Mouse (Mus musculus): ENCODE measurements around the gene Csad. TPM values are rescaled to one million over a fixed set of nuclear protein-coding genes. Genes with fewer than 3 reads are reported as not detected.

The Csad gene
- polyA plus RNA-seq, 1 experiment from 2014 or later = 33.2 TPM

GRCm38 (mm10) chr15:102224186-102224991 is 19.9 kb upstream of the Csad start:
- peak overlapping the region; percentile 94 for H3K4me2 ChIP-seq (ENCODE audit: low read depth, low read length)
- H3K27ac ChIP-seq (ENCODE audit: low read length) = no peak overlapping the region
- H3K4me1 ChIP-seq (ENCODE audit: control insufficient read depth, insufficient read depth, low read length) = peaks cover 4% of the 10 kb centered on the region
- WGBS = 3% methylated on average over 43 of the region's 43 CpGs
- ATAC-seq = peak; percentile 94
- peak overlapping the region; percentile 53 for H3K4me3 ChIP-seq (ENCODE audit: low read length)
- H3K36me3 ChIP-seq (ENCODE audit: control insufficient read depth, insufficient read depth, low read length) = no peaks in the 10 kb centered on the region
- H3K9ac ChIP-seq (ENCODE audit: low read depth, low read length) = peak overlapping the region; percentile 62
- H3K27me3 ChIP-seq (replicated peaks; ENCODE audit: control insufficient read depth, insufficient read depth, low read length) = peaks cover 4% of the 10 kb centered on the region; the same call in 1 of the 2 replicates
- no peaks in the 10 kb centered on the region for H3K9me3 ChIP-seq (ENCODE audit: control insufficient read depth, low read length)

- ATAC-seq = no peak
- no peak overlapping the region for H3K27ac ChIP-seq (ENCODE audit: low read length)
- H3K4me3 ChIP-seq (ENCODE audit: low read length) = no peak overlapping the region
- no peak overlapping the region for H3K4me2 ChIP-seq (ENCODE audit: low read depth, low read length)
- H3K27me3 ChIP-seq (replicated peaks; ENCODE audit: control insufficient read depth, insufficient read depth, low read length) = peaks cover 4% of the 10 kb centered on the region; the same call in 1 of the 2 replicates
- H3K9ac ChIP-seq (ENCODE audit: low read depth, low read length) = no peak overlapping the region
- WGBS = 58% methylated on average over 10 of the region's 10 CpGs
- H3K36me3 ChIP-seq (ENCODE audit: control insufficient read depth, insufficient read depth, low read length) = no peaks in the 10 kb centered on the region
- peaks cover 4% of the 10 kb centered on the region for H3K4me1 ChIP-seq (ENCODE audit: control insufficient read depth, insufficient read depth, low read length)
- no peaks in the 10 kb centered on the region for H3K9me3 ChIP-seq (ENCODE audit: control insufficient read depth, low read length)
These were observed 17.9 kb upstream of the Csad start for GRCm38 (mm10) chr15:102222386-102222785.

- Histone ChIP-seq H3K9me3 (ENCODE audit: control insufficient read depth, low read length) (no peaks in the 10 kb centered on the region), H3K4me1 (ENCODE audit: control insufficient read depth, insufficient read depth, low read length) (no peaks in the 10 kb centered on the region), H3K36me3 (ENCODE audit: control insufficient read depth, insufficient read depth, low read length) (peaks cover 12% of the 10 kb centered on the region), H3K4me2 (ENCODE audit: low read depth, low read length) (no peak overlapping the region), H3K4me3 (ENCODE audit: low read length) (no peak overlapping the region), H3K9ac (ENCODE audit: low read depth, low read length) (no peak overlapping the region), H3K27ac (ENCODE audit: low read length) (no peak overlapping the region), H3K27me3 (replicated peaks; ENCODE audit: control insufficient read depth, insufficient read depth, low read length) (no peaks in the 10 kb centered on the region)
- no peak for ATAC-seq
- 85% methylated on average over 7 of the region's 7 CpGs for WGBS
These were observed 12.8 kb upstream of the Csad start for GRCm38 (mm10) chr15:102217325-102217724.

GRCm38 (mm10) chr15:102216459-102217228 is 12.1 kb upstream of the Csad start:
- Histone ChIP-seq H3K27ac (ENCODE audit: low read length) (no peak overlapping the region), H3K27me3 (replicated peaks; ENCODE audit: control insufficient read depth, insufficient read depth, low read length) (no peaks in the 10 kb centered on the region), H3K9ac (ENCODE audit: low read depth, low read length) (no peak overlapping the region), H3K4me2 (ENCODE audit: low read depth, low read length) (no peak overlapping the region), H3K4me1 (ENCODE audit: control insufficient read depth, insufficient read depth, low read length) (no peaks in the 10 kb centered on the region), H3K4me3 (ENCODE audit: low read length) (no peak overlapping the region), H3K9me3 (ENCODE audit: control insufficient read depth, low read length) (no peaks in the 10 kb centered on the region), H3K36me3 (ENCODE audit: control insufficient read depth, insufficient read depth, low read length) (peaks cover 16% of the 10 kb centered on the region)
- no peak for ATAC-seq
- WGBS = 79% methylated on average over 16 of the region's 16 CpGs

GRCm38 (mm10) chr15:102215624-102216023 is 11.1 kb upstream of the Csad start:
- WGBS = 68% methylated on average over 6 of the region's 6 CpGs
- Histone ChIP-seq H3K27ac (ENCODE audit: low read length) (no peak overlapping the region), H3K4me2 (ENCODE audit: low read depth, low read length) (no peak overlapping the region), H3K4me3 (ENCODE audit: low read length) (no peak overlapping the region), H3K9me3 (ENCODE audit: control insufficient read depth, low read length) (no peaks in the 10 kb centered on the region), H3K27me3 (replicated peaks; ENCODE audit: control insufficient read depth, insufficient read depth, low read length) (no peaks in the 10 kb centered on the region), H3K36me3 (ENCODE audit: control insufficient read depth, insufficient read depth, low read length) (peaks cover 16% of the 10 kb centered on the region), H3K4me1 (ENCODE audit: control insufficient read depth, insufficient read depth, low read length) (no peaks in the 10 kb centered on the region), H3K9ac (ENCODE audit: low read depth, low read length) (no peak overlapping the region)
- no peak for ATAC-seq

- Histone ChIP-seq H3K4me3 (ENCODE audit: low read length) (no peak overlapping the region), H3K27ac (ENCODE audit: low read length) (no peak overlapping the region), H3K27me3 (replicated peaks; ENCODE audit: control insufficient read depth, insufficient read depth, low read length) (no peaks in the 10 kb centered on the region), H3K36me3 (ENCODE audit: control insufficient read depth, insufficient read depth, low read length) (peaks cover 17% of the 10 kb centered on the region), H3K4me1 (ENCODE audit: control insufficient read depth, insufficient read depth, low read length) (no peaks in the 10 kb centered on the region), H3K9ac (ENCODE audit: low read depth, low read length) (no peak overlapping the region), H3K9me3 (ENCODE audit: control insufficient read depth, low read length) (no peaks in the 10 kb centered on the region), H3K4me2 (ENCODE audit: low read depth, low read length) (no peak overlapping the region)
- WGBS = 61% methylated on average over 2 of the region's 2 CpGs
- no peak for ATAC-seq
These were observed 9.6 kb upstream of the Csad start for GRCm38 (mm10) chr15:102214132-102214531.

- H3K36me3 ChIP-seq (ENCODE audit: control insufficient read depth, insufficient read depth, low read length) = peaks cover 21% of the 10 kb centered on the region
- no peaks in the 10 kb centered on the region for H3K9me3 ChIP-seq (ENCODE audit: control insufficient read depth, low read length)
- no peak overlapping the region for H3K9ac ChIP-seq (ENCODE audit: low read depth, low read length)
- H3K27ac ChIP-seq (ENCODE audit: low read length) = no peak overlapping the region
- no peak overlapping the region for H3K4me2 ChIP-seq (ENCODE audit: low read depth, low read length)
- no peak overlapping the region for H3K4me3 ChIP-seq (ENCODE audit: low read length)
- H3K4me1 ChIP-seq (ENCODE audit: control insufficient read depth, insufficient read depth, low read length) = peaks cover 12% of the 10 kb centered on the region; the same call in 1 of the 2 replicates
- ATAC-seq = no peak
- 67% methylated on average over 6 of the region's 6 CpGs for WGBS
- no peaks in the 10 kb centered on the region for H3K27me3 ChIP-seq (replicated peaks; ENCODE audit: control insufficient read depth, insufficient read depth, low read length)
These were observed 7.4 kb upstream of the Csad start for GRCm38 (mm10) chr15:102211895-102212294.

- H3K4me1 ChIP-seq (ENCODE audit: control insufficient read depth, insufficient read depth, low read length) = peaks cover 16% of the 10 kb centered on the region
- H3K36me3 ChIP-seq (ENCODE audit: control insufficient read depth, insufficient read depth, low read length) = peaks cover 22% of the 10 kb centered on the region
- H3K27me3 ChIP-seq (replicated peaks; ENCODE audit: control insufficient read depth, insufficient read depth, low read length) = no peaks in the 10 kb centered on the region
These were observed 6.3 kb upstream of the Csad start for GRCm38 (mm10) chr15:102210816-102211215.

GRCm38 (mm10) chr15:102209114-102209513 is 4.6 kb upstream of the Csad start:
- Histone ChIP-seq H3K27ac (ENCODE audit: low read length) (no peak overlapping the region), H3K36me3 (ENCODE audit: control insufficient read depth, insufficient read depth, low read length) (peaks cover 22% of the 10 kb centered on the region), H3K4me3 (ENCODE audit: low read length) (no peak overlapping the region), H3K4me1 (ENCODE audit: control insufficient read depth, insufficient read depth, low read length) (peaks cover 30% of the 10 kb centered on the region), H3K9ac (ENCODE audit: low read depth, low read length) (no peak overlapping the region), H3K9me3 (ENCODE audit: control insufficient read depth, low read length) (no peaks in the 10 kb centered on the region), H3K27me3 (replicated peaks; ENCODE audit: control insufficient read depth, insufficient read depth, low read length) (no peaks in the 10 kb centered on the region), H3K4me2 (ENCODE audit: low read depth, low read length) (no peak overlapping the region)
- ATAC-seq = no peak
- WGBS = 89% methylated on average over 8 of the region's 8 CpGs

More at GRCm38 (mm10) chr15:102210816-102211215, 6.3 kb upstream of the Csad start:
- Histone ChIP-seq H3K27ac (ENCODE audit: low read length) (no peak overlapping the region), H3K9ac (ENCODE audit: low read depth, low read length) (no peak overlapping the region), H3K9me3 (ENCODE audit: control insufficient read depth, low read length) (no peaks in the 10 kb centered on the region), H3K4me2 (ENCODE audit: low read depth, low read length) (no peak overlapping the region), H3K4me3 (ENCODE audit: low read length) (no peak overlapping the region)
- ATAC-seq = no peak
- WGBS = 90% methylated on average over 4 of the region's 4 CpGs

All from intestine, embryonic 16.5 days (tissue).